Mouse (Mus musculus): ENCODE measurements around the gene Rhox2h. TPM values are rescaled to one million over a fixed set of nuclear protein-coding genes. Genes with fewer than 3 reads are reported as not detected.
"Not testable (repeated sequence)": the region's sequence is repeated elsewhere in the genome, so short reads cannot be mapped to it uniquely, and the experiment has no call there.

The Rhox2h gene
- polyA plus RNA-seq (2016; fragmentation: Nextera tagmentation; extraction: Ambion mirVana) = not detected in 2 replicates

DNA sequence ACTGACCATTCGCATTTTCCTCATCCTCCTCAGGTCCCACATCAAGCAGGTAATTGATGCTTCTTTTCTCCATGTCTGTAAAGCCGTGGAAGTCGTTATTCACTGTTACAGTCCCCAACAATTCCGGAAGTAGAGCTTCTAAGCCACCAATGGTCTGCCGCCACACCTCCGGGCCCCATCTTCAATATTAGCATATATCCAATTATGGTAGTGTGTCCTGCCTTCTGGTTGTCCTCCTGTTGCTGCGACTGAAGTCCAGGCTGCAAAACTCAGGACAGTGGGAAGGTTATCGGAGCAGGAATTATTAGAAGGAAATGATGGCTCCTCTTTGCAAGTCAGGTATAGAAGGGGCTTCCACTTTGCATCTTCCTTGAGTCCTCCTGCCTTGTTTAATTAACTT lies at the start of gene Rhox2h:
Gene Rhox2h, minus strand, starts transcription at position 101 of the 400 bp plus-strand sequence.
- not testable (repeated sequence) for H3K9me3 ChIP-seq; H3K4me1 ChIP-seq; H3K27me3 ChIP-seq (ENCODE audit: insufficient read depth, poor library complexity, severe bottlenecking); H3K36me3 ChIP-seq; DNase-seq (ENCODE audit: low spot score); H3K27ac ChIP-seq; H3K4me3 ChIP-seq
- WGBS = 79% methylated on average over 8 of the region's 8 CpGs

DNA sequence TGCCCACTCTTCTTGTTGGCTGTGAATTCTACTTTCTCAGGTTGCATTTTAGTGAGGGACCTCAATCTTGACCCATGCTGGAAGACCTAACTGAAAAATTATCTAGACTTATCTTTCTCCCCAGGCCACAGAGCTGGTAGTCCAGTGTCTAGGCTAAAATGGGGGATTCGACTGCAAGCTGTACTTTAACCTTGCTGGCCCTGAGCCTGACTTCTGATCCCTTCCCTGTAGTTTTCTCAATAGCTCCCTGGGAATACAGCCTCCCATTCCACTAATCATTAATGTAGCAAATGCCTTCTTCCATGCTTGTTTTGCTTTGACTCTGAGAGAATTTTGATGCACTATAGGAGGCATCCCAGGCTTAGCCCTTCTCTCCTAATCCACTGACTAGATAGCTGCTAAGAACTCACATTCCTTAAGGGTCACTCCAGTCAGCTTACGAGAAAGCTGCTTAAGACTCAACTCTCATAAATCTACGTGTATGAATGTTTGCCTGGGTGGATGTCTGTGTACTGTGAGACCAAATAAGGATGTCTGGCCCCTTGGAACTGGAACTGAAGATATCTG lies 28.8 kb upstream of the Rhox2h start:
- no peaks in the 10 kb centered on the region for H3K27me3 ChIP-seq (ENCODE audit: insufficient read depth, poor library complexity, severe bottlenecking)
- no peaks in the 10 kb centered on the region for H3K36me3 ChIP-seq
- no peaks in the 10 kb centered on the region for H3K9me3 ChIP-seq
- no peak overlapping the region for H3K27ac ChIP-seq
- no peaks in the 10 kb centered on the region for H3K4me1 ChIP-seq
- no peak for DNase-seq (ENCODE audit: low spot score)
- no peak overlapping the region for H3K4me3 ChIP-seq
- 69% methylated on average over 3 of the region's 3 CpGs for WGBS

DNA sequence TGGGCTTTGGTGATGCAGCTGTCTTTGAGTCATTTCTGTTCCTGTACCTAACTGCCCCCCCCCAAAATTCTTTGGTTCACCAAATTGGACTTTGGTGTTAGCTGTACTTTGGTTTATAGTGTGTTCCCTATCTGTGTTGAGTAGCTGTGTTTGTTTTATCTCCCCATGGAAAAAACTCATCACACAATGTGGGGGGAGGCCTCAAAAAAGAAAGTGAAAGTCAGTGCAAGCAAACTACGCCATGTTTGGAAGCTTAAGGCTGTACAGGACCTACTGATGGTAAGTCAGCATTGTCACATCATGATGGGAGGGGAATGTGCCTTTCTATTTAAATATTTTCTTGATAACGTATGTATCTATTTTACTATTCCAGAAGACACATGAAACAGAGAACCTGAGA lies 19.2 kb upstream of the Rhox2h start:
- Histone ChIP-seq H3K9me3 (no peaks in the 10 kb centered on the region), H3K27ac (no peak overlapping the region), H3K4me3 (no peak overlapping the region), H3K4me1 (no peaks in the 10 kb centered on the region), H3K36me3 (no peaks in the 10 kb centered on the region), H3K27me3 (ENCODE audit: insufficient read depth, poor library complexity, severe bottlenecking) (no peaks in the 10 kb centered on the region)
- 69% methylated on average over 2 of the region's 2 CpGs for WGBS
- no peak for DNase-seq (ENCODE audit: low spot score)

DNA sequence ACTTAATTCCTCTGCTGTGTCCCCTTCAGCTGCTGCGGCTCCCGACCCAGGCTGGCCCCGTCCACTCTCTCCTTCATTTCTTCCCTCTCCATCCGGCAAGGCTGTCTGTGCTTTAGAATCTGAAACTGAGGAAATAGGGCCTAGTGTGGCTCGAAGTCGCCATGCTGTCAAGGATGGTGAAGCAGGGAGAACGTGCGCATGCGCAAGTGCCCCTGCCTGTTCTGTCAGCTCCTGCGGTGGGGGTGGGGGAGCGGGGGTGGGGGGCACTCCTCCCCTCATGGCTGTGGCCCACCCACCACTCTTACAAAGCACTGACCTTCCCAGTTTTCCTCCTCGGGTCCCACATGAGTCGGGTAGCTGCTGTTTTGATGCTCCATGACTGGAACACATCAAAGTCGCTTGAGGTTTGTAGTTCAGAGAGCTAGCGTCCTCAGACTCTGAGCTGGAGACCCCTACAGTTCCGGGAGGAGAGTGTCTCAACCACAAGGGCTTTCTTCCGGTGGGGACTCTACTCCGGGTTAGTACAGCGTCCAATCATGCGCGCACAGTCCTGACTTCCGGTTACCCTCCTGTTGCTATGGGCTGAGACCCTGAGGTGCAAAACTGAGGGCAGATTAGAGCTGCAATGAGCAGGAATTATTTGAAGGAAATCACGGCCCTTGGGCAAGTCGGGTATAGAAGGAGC lies 10.1 kb upstream of the Rhox2h start:
- no peak overlapping the region for H3K4me3 ChIP-seq
- no peak overlapping the region for H3K27ac ChIP-seq
- H3K27me3 ChIP-seq (ENCODE audit: insufficient read depth, poor library complexity, severe bottlenecking) = no peaks in the 10 kb centered on the region
- no peak for DNase-seq (ENCODE audit: low spot score)
- no peaks in the 10 kb centered on the region for H3K9me3 ChIP-seq
- H3K4me1 ChIP-seq = no peaks in the 10 kb centered on the region
- H3K36me3 ChIP-seq = no peaks in the 10 kb centered on the region
- 81% methylated on average over 24 of the region's 24 CpGs for WGBS

DNA sequence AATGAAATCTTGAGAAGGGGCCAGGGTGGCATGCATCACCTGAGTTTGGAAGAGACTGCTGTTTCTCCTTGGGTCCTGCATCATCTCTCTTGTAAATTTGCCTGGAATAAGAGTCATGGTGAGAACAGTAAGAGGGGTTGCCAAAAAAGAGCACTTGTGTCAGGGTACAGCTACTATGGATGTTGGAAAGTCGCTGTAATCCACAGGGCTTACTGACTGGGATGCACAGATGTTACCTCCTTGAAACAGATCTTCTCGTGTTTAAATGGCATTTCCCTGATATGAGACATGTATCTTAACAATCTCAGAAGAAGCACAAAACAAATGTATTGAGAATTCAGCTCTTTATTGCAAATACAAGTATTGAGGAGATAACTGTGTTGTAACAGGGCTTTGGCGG lies 4.4 kb downstream of the Rhox2h start, which contains the start of gene Rhox3h:
Gene Rhox3h, minus strand, starts transcription at position 101 of the 400 bp plus-strand sequence.
- H3K36me3 ChIP-seq = not testable (repeated sequence)
- 86% methylated on average over 1 of the region's 3 CpGs for WGBS

DNA sequence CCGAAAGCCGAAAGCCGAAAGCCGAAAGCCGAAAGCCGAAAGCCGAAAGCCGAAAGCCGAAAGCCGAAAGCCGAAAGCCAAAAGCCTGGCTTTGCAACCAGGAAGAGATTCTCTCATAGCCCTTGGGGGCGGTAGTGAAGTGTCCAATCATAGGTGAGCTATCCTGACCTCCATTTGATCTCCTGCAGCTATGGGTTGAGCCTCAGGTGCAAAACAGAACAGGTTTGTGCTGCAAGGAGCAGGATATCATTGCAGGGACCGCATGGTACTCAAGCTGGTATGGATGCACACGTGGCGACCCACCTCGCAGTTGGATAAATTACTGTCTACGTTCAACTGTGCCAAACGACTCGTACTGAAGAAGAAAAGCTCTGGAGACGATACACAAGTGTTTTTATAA lies 21.9 kb downstream of the Rhox2h start, which contains the start of gene Rhox4g:
Gene Rhox4g, minus strand, starts transcription at position 101 of the 400 bp plus-strand sequence.
- 82% methylated on average over 17 of the region's 20 CpGs for WGBS
- not testable (repeated sequence) for H3K4me3 ChIP-seq; H3K36me3 ChIP-seq; H3K9me3 ChIP-seq; DNase-seq (ENCODE audit: low spot score); H3K27me3 ChIP-seq (ENCODE audit: insufficient read depth, poor library complexity, severe bottlenecking); H3K4me1 ChIP-seq; H3K27ac ChIP-seq

More for the DNA sequence above, 4.4 kb downstream of the Rhox2h start, which contains the start of gene Rhox3h:
- DNase-seq (ENCODE audit: low spot score); H3K4me3 ChIP-seq; H3K4me1 ChIP-seq; H3K9me3 ChIP-seq; H3K27ac ChIP-seq; H3K27me3 ChIP-seq (ENCODE audit: insufficient read depth, poor library complexity, severe bottlenecking): not testable (repeated sequence)

DNA sequence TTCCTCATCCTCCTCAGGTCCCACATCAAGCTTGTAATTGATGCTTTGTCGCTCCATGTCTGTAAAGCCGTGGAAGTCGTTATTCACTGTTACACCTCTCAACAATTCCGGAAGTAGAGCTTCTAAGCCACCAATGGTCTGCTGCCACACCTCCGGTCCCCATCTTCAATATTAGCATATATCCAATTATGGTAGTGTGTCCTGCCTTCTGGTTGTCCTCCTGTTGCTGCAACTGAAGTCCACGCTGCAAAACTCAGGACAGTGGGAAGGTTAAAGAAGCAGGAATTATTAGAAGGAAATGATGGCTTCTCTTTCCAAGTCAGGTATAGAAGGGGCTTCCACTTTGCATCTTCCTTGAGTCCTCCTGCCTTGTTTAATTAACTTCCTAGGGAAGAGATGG lies 29.7 kb downstream of the Rhox2h start, which contains the start of gene Rhox2g:
Gene Rhox2g, minus strand, starts transcription at position 101 of the 400 bp plus-strand sequence.
- H3K27ac ChIP-seq; H3K9me3 ChIP-seq; DNase-seq (ENCODE audit: low spot score); H3K27me3 ChIP-seq (ENCODE audit: insufficient read depth, poor library complexity, severe bottlenecking); H3K4me1 ChIP-seq; H3K36me3 ChIP-seq; H3K4me3 ChIP-seq: not testable (repeated sequence)
- 92% methylated on average over 6 of the region's 6 CpGs for WGBS

DNA sequence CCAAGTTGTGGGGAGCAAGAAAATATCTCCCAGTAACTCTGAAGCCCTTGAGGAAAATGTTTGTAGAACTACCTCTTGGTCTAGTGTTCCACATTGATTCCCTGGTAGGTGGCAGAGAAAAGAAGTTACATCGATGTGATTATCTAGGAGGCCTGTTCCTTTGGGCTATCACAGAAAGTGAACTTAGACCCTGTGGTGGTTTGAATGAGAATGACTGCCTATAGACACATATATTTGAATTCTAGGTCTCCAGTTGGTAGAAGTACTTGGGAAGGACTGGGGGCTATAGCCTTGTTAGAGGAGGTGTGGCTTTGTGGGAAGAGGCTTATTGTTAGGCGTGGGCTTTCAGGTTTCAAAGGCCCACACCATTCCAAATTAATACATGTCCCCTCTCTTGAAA lies 44.6 kb downstream of the Rhox2h start, which contains the start of gene Rhox3g:
Gene Rhox3g, minus strand, starts transcription at position 101 of the 400 bp plus-strand sequence.
- DNase-seq (ENCODE audit: low spot score); H3K9me3 ChIP-seq; H3K27ac ChIP-seq; H3K36me3 ChIP-seq; H3K4me3 ChIP-seq; H3K27me3 ChIP-seq (ENCODE audit: insufficient read depth, poor library complexity, severe bottlenecking); H3K4me1 ChIP-seq: not testable (repeated sequence)
- WGBS = 87% methylated on average over 2 of the region's 2 CpGs

Other genes with a start within 250 kb of the Rhox2h start
- gene Rhox4b, start 240.8 kb downstream of the Rhox2h start, polyA plus RNA-seq (2016; fragmentation: Nextera tagmentation; extraction: Ambion mirVana) = 0.42 and 0.63 TPM in 2 replicates
- not detected in 2 replicates for gene Rhox2c, start 219.6 kb downstream of the Rhox2h start, polyA plus RNA-seq (2016; fragmentation: Nextera tagmentation; extraction: Ambion mirVana)
- not detected in 2 replicates for gene Rhox3c, start 214.7 kb downstream of the Rhox2h start, polyA plus RNA-seq (2016; fragmentation: Nextera tagmentation; extraction: Ambion mirVana)
- not detected in 2 replicates for gene Rhox4c, start 192.9 kb downstream of the Rhox2h start, polyA plus RNA-seq (2016; fragmentation: Nextera tagmentation; extraction: Ambion mirVana)
- gene Rhox2d, start 179.8 kb downstream of the Rhox2h start, polyA plus RNA-seq (2016; fragmentation: Nextera tagmentation; extraction: Ambion mirVana) = not detected in 2 replicates
- 0.10 TPM in 1 of 2 replicates, not detected in the other for gene Rhox4d, start 158.9 kb downstream of the Rhox2h start, polyA plus RNA-seq (2016; fragmentation: Nextera tagmentation; extraction: Ambion mirVana)
- not detected in 2 replicates for gene Rhox2e, start 142.8 kb downstream of the Rhox2h start, polyA plus RNA-seq (2016; fragmentation: Nextera tagmentation; extraction: Ambion mirVana)
- gene Rhox3e, start 131.3 kb downstream of the Rhox2h start, polyA plus RNA-seq (2016; fragmentation: Nextera tagmentation; extraction: Ambion mirVana) = not detected in 2 replicates
- gene Rhox4e, start 115.9 kb downstream of the Rhox2h start, polyA plus RNA-seq (2016; fragmentation: Nextera tagmentation; extraction: Ambion mirVana) = 0.60 TPM in 1 of 2 replicates, not detected in the other
- not detected in 2 replicates for gene Rhox2f, start 101.9 kb downstream of the Rhox2h start, polyA plus RNA-seq (2016; fragmentation: Nextera tagmentation; extraction: Ambion mirVana)
- gene Rhox3f, start 92.3 kb downstream of the Rhox2h start, polyA plus RNA-seq (2016; fragmentation: Nextera tagmentation; extraction: Ambion mirVana) = not detected in 2 replicates
- gene Rhox4f, start 65.6 kb downstream of the Rhox2h start, polyA plus RNA-seq (2016; fragmentation: Nextera tagmentation; extraction: Ambion mirVana) = not detected in 2 replicates
- gene Rhox3g, start 44.7 kb downstream of the Rhox2h start, polyA plus RNA-seq (2016; fragmentation: Nextera tagmentation; extraction: Ambion mirVana) = not detected in 2 replicates
- gene Rhox2g, start 29.8 kb downstream of the Rhox2h start, polyA plus RNA-seq (2016; fragmentation: Nextera tagmentation; extraction: Ambion mirVana) = not detected in 2 replicates
- not detected in 2 replicates for gene Rhox4g, start 21.9 kb downstream of the Rhox2h start, polyA plus RNA-seq (2016; fragmentation: Nextera tagmentation; extraction: Ambion mirVana)
- gene Rhox3h, start 4.5 kb downstream of the Rhox2h start, polyA plus RNA-seq (2016; fragmentation: Nextera tagmentation; extraction: Ambion mirVana) = not detected in 2 replicates
- gene Rhox5, start 131.6 kb upstream of the Rhox2h start, polyA plus RNA-seq (2016; fragmentation: Nextera tagmentation; extraction: Ambion mirVana) = 14.2 and 15.1 TPM in 2 replicates
- gene Rhox6, start 153.6 kb upstream of the Rhox2h start, polyA plus RNA-seq (2016; fragmentation: Nextera tagmentation; extraction: Ambion mirVana) = not detected in 2 replicates
- gene Rhox7a, start 158.4 kb upstream of the Rhox2h start, polyA plus RNA-seq (2016; fragmentation: Nextera tagmentation; extraction: Ambion mirVana) = not detected in 2 replicates
- not detected in 2 replicates for gene Rhox8, start 205.7 kb upstream of the Rhox2h start, polyA plus RNA-seq (2016; fragmentation: Nextera tagmentation; extraction: Ambion mirVana)
- gene Rhox7b, start 224.0 kb upstream of the Rhox2h start, polyA plus RNA-seq (2016; fragmentation: Nextera tagmentation; extraction: Ambion mirVana) = not detected in 2 replicates
- not detected in 2 replicates for gene Rhox9, start 228.5 kb upstream of the Rhox2h start, polyA plus RNA-seq (2016; fragmentation: Nextera tagmentation; extraction: Ambion mirVana)